Mouse (Mus musculus) stomach, postnatal 0 days (tissue): ENCODE measurements at regions not wholly inside any gene's neighbourhood (a gene's known extent, or its start where the extent isn't known, plus 50 kb on each side); places are given as distances from the start of the nearest gene placed in this dataset.

ENCODE experiments used
- ATAC-seq: fragments of 200-750 bp; cut with Nextera tagmentation; 2 replicates; pipeline ENCODE4 v1.8.0; 2017; ENCODE audit not compliant: low FRiP score, low TSS enrichment
- DNase-seq: peaks from one replicate; pipeline ENCODE4 v3.0.0-alpha.2; 2016; ENCODE audit warnings: low spot score
- H3K27ac ChIP-seq: fragments of 300-500 bp; sonication (generic); replicated peaks from 2 replicates; pipeline ENCODE4 v1.5.1; 2014; ENCODE audit warnings: mild to moderate bottlenecking, control low read depth
- H3K27me3 ChIP-seq: fragments of 300-500 bp; sonication (generic); 2 replicates; pipeline ENCODE4 v1.6.1; 2014; ENCODE audit warnings: low read length; ENCODE audit not compliant: control insufficient read depth, insufficient read depth
- H3K36me3 ChIP-seq: fragments of 300-500 bp; sonication (generic); 2 replicates; pipeline ENCODE4 v1.6.1; 2014; ENCODE audit warnings: low read length, mixed read lengths; ENCODE audit not compliant: control insufficient read depth, insufficient read depth
- H3K4me1 ChIP-seq: fragments of 300-500 bp; sonication (generic); replicated peaks from 2 replicates; pipeline ENCODE4 v1.6.1; 2014; ENCODE audit warnings: antibody characterized with exemption; ENCODE audit not compliant: control insufficient read depth, insufficient read depth
- H3K4me2 ChIP-seq: fragments of 300-500 bp; sonication (generic); replicated peaks from 2 replicates; pipeline ENCODE4 v1.6.1; 2014; ENCODE audit warnings: low read depth, mild to moderate bottlenecking, control low read depth, moderate library complexity
- H3K4me3 ChIP-seq: fragments of 300-500 bp; sonication (generic); 2 replicates; pipeline ENCODE4 v1.5.1; 2014; ENCODE audit warnings: low read depth, low read length, control low read depth
- H3K9ac ChIP-seq: fragments of 300-500 bp; sonication (generic); 2 replicates; pipeline ENCODE4 v1.6.1; 2014; ENCODE audit warnings: mild to moderate bottlenecking, low read length, control low read depth, mixed read lengths
- H3K9me3 ChIP-seq: fragments of 300-500 bp; sonication (generic); 2 replicates; pipeline ENCODE4 v1.6.1; 2016; ENCODE audit warnings: low read length; ENCODE audit not compliant: control insufficient read depth
- CTCF ChIP-seq: IDR thresholded peaks from 2 replicates; pipeline ENCODE4 v1.5.1; 2016; ENCODE audit warnings: antibody characterized with exemption, low read depth, mild to moderate bottlenecking, moderate library complexity
- EP300 ChIP-seq: optimal IDR thresholded peaks from 2 replicates; pipeline ENCODE3; 2016; ENCODE audit warnings: antibody characterized with exemption
- WGBS: fragments of 180-500 bp; shearing (Covaris S2); extraction: QIAGEN DNeasy Blood & Tissue Kit; methylation state at CpG from one replicate; pipeline ENCODE4 v1.1.7; 2014; 5-methylcytosine and 5-hydroxymethylcytosine counted together

GRCm38 (mm10) chr1:193934308-193934707 lies 564.2 kb upstream of the Camk1g start:
- no peak overlapping the region for H3K9ac ChIP-seq
- no peaks in the 10 kb centered on the region for H3K4me1 ChIP-seq
- no peak for TF ChIP-seq EP300
- no peak for TF ChIP-seq CTCF
- WGBS: 61% methylated on average over 1 of the region's 1 CpGs
- DNase-seq (no peak), ATAC-seq (no peak)
- H3K9me3 ChIP-seq: no peaks in the 10 kb centered on the region
- H3K27ac ChIP-seq: no peak overlapping the region
- no peaks in the 10 kb centered on the region for H3K36me3 ChIP-seq
- no peaks in the 10 kb centered on the region for H3K27me3 ChIP-seq
- no peak overlapping the region for H3K4me2 ChIP-seq
- no peak overlapping the region for H3K4me3 ChIP-seq

- ATAC-seq (no peak), DNase-seq (no peak)
- no peak overlapping the region for H3K4me2 ChIP-seq
Measured at GRCm38 (mm10) chr1:193931131-193931729, 561.1 kb upstream of the Camk1g start.

GRCm38 (mm10) chr1:193928607-193929006 lies 558.5 kb upstream of the Camk1g start:
- DNase-seq (peak; percentile 18), ATAC-seq (no peak)
- H3K4me1 ChIP-seq: no peaks in the 10 kb centered on the region
- H3K9ac ChIP-seq: no peak overlapping the region
- H3K27me3 ChIP-seq: no peaks in the 10 kb centered on the region
- no peaks in the 10 kb centered on the region for H3K36me3 ChIP-seq
- TF ChIP-seq CTCF: no peak
- no peak for TF ChIP-seq EP300
- H3K27ac ChIP-seq: no peak overlapping the region
- WGBS: 58% methylated on average over 4 of the region's 4 CpGs
- no peak overlapping the region for H3K4me2 ChIP-seq
- H3K4me3 ChIP-seq: no peak overlapping the region
- H3K9me3 ChIP-seq: no peaks in the 10 kb centered on the region

More at GRCm38 (mm10) chr1:193931131-193931729, 561.1 kb upstream of the Camk1g start:
- Histone ChIP-seq H3K36me3 (no peaks in the 10 kb centered on the region), H3K9ac (no peak overlapping the region), H3K4me1 (no peaks in the 10 kb centered on the region), H3K4me3 (no peak overlapping the region), H3K9me3 (no peaks in the 10 kb centered on the region), H3K27me3 (no peaks in the 10 kb centered on the region), H3K27ac (no peak overlapping the region)
- WGBS: 51% methylated on average over 5 of the region's 5 CpGs
- no peak for TF ChIP-seq EP300
- TF ChIP-seq CTCF: no peak

GRCm38 (mm10) chr1:193922756-193923155 lies 552.7 kb upstream of the Camk1g start:
- Histone ChIP-seq H3K9ac (no peak overlapping the region), H3K27ac (no peak overlapping the region), H3K27me3 (no peaks in the 10 kb centered on the region), H3K36me3 (no peaks in the 10 kb centered on the region), H3K4me1 (no peaks in the 10 kb centered on the region), H3K9me3 (no peaks in the 10 kb centered on the region), H3K4me3 (no peak overlapping the region), H3K4me2 (no peak overlapping the region)
- DNase-seq: no peak
- ATAC-seq: no peak
- TF ChIP-seq EP300 (no peak), CTCF (no peak)
- 76% methylated on average over 4 of the region's 4 CpGs for WGBS

GRCm38 (mm10) chr1:193919243-193919642 lies 549.1 kb upstream of the Camk1g start:
- no peaks in the 10 kb centered on the region for H3K27me3 ChIP-seq
- DNase-seq (no peak), ATAC-seq (no peak)
- H3K9ac ChIP-seq: no peak overlapping the region
- WGBS: 39% methylated on average over 3 of the region's 3 CpGs
- H3K4me2 ChIP-seq: no peak overlapping the region
- TF ChIP-seq EP300 (no peak), CTCF (no peak)
- H3K4me3 ChIP-seq: no peak overlapping the region
- H3K4me1 ChIP-seq: no peaks in the 10 kb centered on the region
- no peaks in the 10 kb centered on the region for H3K9me3 ChIP-seq
- no peak overlapping the region for H3K27ac ChIP-seq
- no peaks in the 10 kb centered on the region for H3K36me3 ChIP-seq

GRCm38 (mm10) chr1:193905711-193906110 lies 535.6 kb upstream of the Camk1g start:
- ATAC-seq (no peak), DNase-seq (no peak)
- no peak overlapping the region for H3K27ac ChIP-seq
- no peak overlapping the region for H3K4me2 ChIP-seq
- H3K4me1 ChIP-seq: no peaks in the 10 kb centered on the region
- no peak for TF ChIP-seq CTCF
- no peak for TF ChIP-seq EP300
- H3K9me3 ChIP-seq: no peaks in the 10 kb centered on the region
- H3K36me3 ChIP-seq: no peaks in the 10 kb centered on the region
- no peaks in the 10 kb centered on the region for H3K27me3 ChIP-seq
- H3K9ac ChIP-seq: no peak overlapping the region
- H3K4me3 ChIP-seq: no peak overlapping the region
